Mouse (Mus musculus) C2C12 (cell line): Measurements from ENCODE around the gene Ankrd12.

Experiments
- CEBPB ChIP-seq: IDR thresholded peaks from one replicate; pipeline ENCODE4 v1.6.1; 2011; ENCODE audit warnings: low read depth, mild to moderate bottlenecking, control low read depth, moderate library complexity
- CTCF ChIP-seq: IDR thresholded peaks from one replicate; pipeline ENCODE4 v1.5.1; 2011; ENCODE audit not compliant: control insufficient read depth, insufficient read depth, insufficient read length
- FOSL1 ChIP-seq: IDR thresholded peaks from one replicate; pipeline ENCODE4 v1.8.0; 2011; ENCODE audit warnings: mild to moderate bottlenecking, low read length; ENCODE audit not compliant: poor library complexity, insufficient read depth, severe bottlenecking
- MAX ChIP-seq: IDR thresholded peaks from one replicate; pipeline ENCODE4 v1.6.1; 2011; ENCODE audit warnings: mild to moderate bottlenecking, control low read depth
- MYOD1 ChIP-seq: IDR thresholded peaks from one replicate; pipeline ENCODE4 v1.6.1; 2011; ENCODE audit warnings: low read depth; ENCODE audit not compliant: control insufficient read depth, insufficient read length
- MYOG ChIP-seq: IDR thresholded peaks from one replicate; pipeline ENCODE4 v1.6.1; 2011; ENCODE audit not compliant: control insufficient read depth, insufficient read length; ENCODE audit errors: extremely low read depth
- USF1 ChIP-seq: IDR thresholded peaks from one replicate; pipeline ENCODE4 v1.6.1; 2011; ENCODE audit warnings: low read depth, mild to moderate bottlenecking, control low read depth, moderate library complexity

GRCm38 (mm10) chr17:65958366-65958765 is 118.5 kb downstream of the Ankrd12 start:
- TF ChIP-seq CTCF = no peak
- TF ChIP-seq USF1 = no peak
- TF ChIP-seq CEBPB = no peak
- no peak for TF ChIP-seq MAX
- TF ChIP-seq FOSL1 = no peak
- no peak for TF ChIP-seq MYOG
- TF ChIP-seq MYOD1 = no peak
